Mouse (Mus musculus) erythroblast, embryonic 14.5 days (primary cell): ENCODE measurements around the gene Pced1b. TPM values are rescaled to one million over a fixed set of nuclear protein-coding genes. Genes with fewer than 3 reads are reported as not detected.

ENCODE experiments used
- H3K27me3 ChIP-seq: 2 replicates; pipeline ENCODE4 v1.6.1; 2012; ENCODE audit warnings: inconsistent platforms; ENCODE audit not compliant: control insufficient read depth
- H3K36me3 ChIP-seq: 2 replicates; pipeline ENCODE4 v1.6.1; 2012; ENCODE audit warnings: mild to moderate bottlenecking, inconsistent platforms; ENCODE audit not compliant: control insufficient read depth
- H3K4me1 ChIP-seq: 2 replicates; pipeline ENCODE4 v1.6.1; 2012; ENCODE audit warnings: inconsistent platforms; ENCODE audit not compliant: control insufficient read depth
- H3K4me3 ChIP-seq: replicated peaks from 2 replicates; pipeline ENCODE3; 2012; ENCODE audit warnings: moderate library complexity, mild to moderate bottlenecking, inconsistent platforms
- H3K9me3 ChIP-seq: 2 replicates; pipeline ENCODE4 v1.6.1; 2012; ENCODE audit warnings: low read length, inconsistent platforms, mixed read lengths; ENCODE audit not compliant: control insufficient read depth
- GATA1 ChIP-seq: IDR thresholded peaks from 2 replicates; pipeline ENCODE4 v1.6.1; 2012; ENCODE audit warnings: low read length, inconsistent platforms, mixed read lengths
- TAL1 ChIP-seq: IDR thresholded peaks from 3 replicates; pipeline ENCODE4 v1.6.1; 2012; ENCODE audit warnings: low read length, inconsistent platforms, mixed read lengths
- polyA plus RNA-seq: library from polyadenylated mRNA; stranded (reverse); fragments of >175 nt; gene quantifications from 2 replicates; pipeline ENCODE4 v1.2.3, GENCODE M21; 2012

The Pced1b gene
- polyA plus RNA-seq, 1 experiment, result 1.2 TPM

- Histone ChIP-seq H3K9me3 (peaks cover 11% of the 10 kb centered on the region), H3K4me3 (no peak overlapping the region), H3K4me1 (no peaks in the 10 kb centered on the region), H3K36me3 (no peaks in the 10 kb centered on the region), H3K27me3 (no peaks in the 10 kb centered on the region)
- TF ChIP-seq GATA1, result no peak
Measured at GRCm38 (mm10) chr15:97229494-97230077, 17.3 kb upstream of the Pced1b start.

- no peak overlapping the region for H3K4me3 ChIP-seq
- H3K27me3 ChIP-seq, result no peaks in the 10 kb centered on the region
- peaks cover 11% of the 10 kb centered on the region for H3K9me3 ChIP-seq
- TF ChIP-seq TAL1 (no peak), GATA1 (no peak)
- H3K36me3 ChIP-seq, result no peaks in the 10 kb centered on the region
- H3K4me1 ChIP-seq, result no peaks in the 10 kb centered on the region
Measured at GRCm38 (mm10) chr15:97234076-97234475, 12.8 kb upstream of the Pced1b start.

- no peaks in the 10 kb centered on the region for H3K4me1 ChIP-seq
- no peaks in the 10 kb centered on the region for H3K36me3 ChIP-seq
- TF ChIP-seq TAL1 (no peak), GATA1 (no peak)
- no peaks in the 10 kb centered on the region for H3K27me3 ChIP-seq
- peaks cover 11% of the 10 kb centered on the region for H3K9me3 ChIP-seq
- no peak overlapping the region for H3K4me3 ChIP-seq
Measured at GRCm38 (mm10) chr15:97235183-97235582, 11.7 kb upstream of the Pced1b start.

- Histone ChIP-seq H3K27me3 (no peaks in the 10 kb centered on the region), H3K36me3 (no peaks in the 10 kb centered on the region), H3K4me3 (no peak overlapping the region), H3K4me1 (no peaks in the 10 kb centered on the region), H3K9me3 (peaks cover 5% of the 10 kb centered on the region)
- TF ChIP-seq GATA1 (no peak), TAL1 (no peak)
Measured at GRCm38 (mm10) chr15:97236943-97237342, 10.0 kb upstream of the Pced1b start.

GRCm38 (mm10) chr15:97245392-97245791 is 1.5 kb upstream of the Pced1b start:
- Histone ChIP-seq H3K4me1 (no peaks in the 10 kb centered on the region; the same call in none of the 2 replicates), H3K4me3 (no peak overlapping the region), H3K9me3 (no peaks in the 10 kb centered on the region; the same call in 1 of the 2 replicates), H3K36me3 (no peaks in the 10 kb centered on the region), H3K27me3 (peaks cover 69% of the 10 kb centered on the region)
- no peak for TF ChIP-seq GATA1
- no peak for TF ChIP-seq TAL1

GRCm38 (mm10) chr15:97246256-97246655 is 651 bp upstream of the Pced1b start:
- Histone ChIP-seq H3K27me3 (peaks cover 69% of the 10 kb centered on the region), H3K4me3 (no peak overlapping the region), H3K9me3 (no peaks in the 10 kb centered on the region; the same call in 1 of the 2 replicates), H3K4me1 (no peaks in the 10 kb centered on the region; the same call in none of the 2 replicates), H3K36me3 (no peaks in the 10 kb centered on the region)
- TF ChIP-seq GATA1 (no peak), TAL1 (no peak)

- Histone ChIP-seq H3K4me3 (peak overlapping the region; percentile 50), H3K27me3 (peaks cover 69% of the 10 kb centered on the region), H3K36me3 (no peaks in the 10 kb centered on the region), H3K9me3 (no peaks in the 10 kb centered on the region; the same call in 1 of the 2 replicates), H3K4me1 (no peaks in the 10 kb centered on the region; the same call in none of the 2 replicates)
- TF ChIP-seq TAL1, result no peak
- TF ChIP-seq GATA1, result no peak
Measured at GRCm38 (mm10) chr15:97247791-97248161, 869 bp downstream of the Pced1b start.

GRCm38 (mm10) chr15:97248296-97248695 is 1.4 kb downstream of the Pced1b start:
- no peaks in the 10 kb centered on the region; the same call in none of the 2 replicates for H3K4me1 ChIP-seq
- H3K9me3 ChIP-seq, result no peaks in the 10 kb centered on the region; the same call in 1 of the 2 replicates

GRCm38 (mm10) chr15:97249322-97249721 is 2.4 kb downstream of the Pced1b start:
- no peaks in the 10 kb centered on the region; the same call in 1 of the 2 replicates for H3K9me3 ChIP-seq
- H3K36me3 ChIP-seq, result no peaks in the 10 kb centered on the region
- H3K4me1 ChIP-seq, result no peaks in the 10 kb centered on the region; the same call in none of the 2 replicates
- no peak overlapping the region for H3K4me3 ChIP-seq
- TF ChIP-seq GATA1 (no peak), TAL1 (no peak)
- peaks cover 57% of the 10 kb centered on the region for H3K27me3 ChIP-seq

More at GRCm38 (mm10) chr15:97248296-97248695, 1.4 kb downstream of the Pced1b start:
- Histone ChIP-seq H3K4me3 (peak overlapping the region; percentile 50), H3K27me3 (peaks cover 66% of the 10 kb centered on the region), H3K36me3 (no peaks in the 10 kb centered on the region)
- TF ChIP-seq GATA1 (no peak), TAL1 (no peak)
